Mouse (Mus musculus) heart, embryonic 14.5 days (tissue): ENCODE measurements around the gene Armc2. TPM values are rescaled to one million over a fixed set of nuclear protein-coding genes. Genes with fewer than 3 reads are reported as not detected.

Experiments used
- ATAC-seq: fragments of 200-750 bp; cut with Nextera tagmentation; 2 replicates; pipeline ENCODE4 v1.8.0; 2017; ENCODE audit warnings: low read depth, moderate TSS enrichment; ENCODE audit not compliant: insufficient number of reproducible peaks, insufficient read depth, low FRiP score
- H3K27ac ChIP-seq, 2 experiments: fragments of 200-500 bp in 1 of 2; fragments of 300-500 bp in 1 of 2; sonication (generic) in 1 of 2; replicated peaks in 1 of 2; 2 replicates each; pipeline ENCODE4 v1.5.1; 2012 to 2014; ENCODE audit warnings: low read depth in 2 of 2, low read length in 2 of 2, control low read depth in 1 of 2, mild to moderate bottlenecking in 1 of 2, mixed read lengths in 1 of 2; ENCODE audit not compliant: control insufficient read depth in 1 of 2, insufficient read depth in 1 of 2
- H3K27me3 ChIP-seq: fragments of 300-500 bp; sonication (generic); 2 replicates; pipeline ENCODE4 v1.6.1; 2014; ENCODE audit warnings: mild to moderate bottlenecking, low read length, control low read depth; ENCODE audit not compliant: control insufficient read depth, insufficient read depth
- H3K36me3 ChIP-seq: fragments of 300-500 bp; sonication (generic); 2 replicates; pipeline ENCODE4 v1.6.1; 2014; ENCODE audit warnings: mild to moderate bottlenecking, control low read depth, low read length, mixed read lengths; ENCODE audit not compliant: control insufficient read depth, insufficient read depth
- H3K4me1 ChIP-seq, 2 experiments: fragments of 200-500 bp in 1 of 2; fragments of 300-500 bp in 1 of 2; sonication (generic) in 1 of 2; 2 replicates each; pipeline ENCODE4 v1.6.1; 2012 to 2014; ENCODE audit warnings: low read length in 2 of 2, control low read depth in 1 of 2, mixed read lengths in 1 of 2; ENCODE audit not compliant: control insufficient read depth in 2 of 2, insufficient read depth in 2 of 2
- H3K4me2 ChIP-seq: fragments of 300-500 bp; sonication (generic); 2 replicates; pipeline ENCODE4 v1.6.1; 2014; ENCODE audit warnings: mild to moderate bottlenecking, low read length
- H3K4me3 ChIP-seq, 2 experiments: fragments of 200-500 bp in 1 of 2; fragments of 300-500 bp in 1 of 2; sonication (generic) in 1 of 2; 2 replicates each; pipeline ENCODE4 v1.5.1; 2012 to 2014; ENCODE audit warnings: low read length in 2 of 2, mild to moderate bottlenecking in 2 of 2, control low read depth in 1 of 2, low read depth in 1 of 2, moderate library complexity in 1 of 2; ENCODE audit not compliant: control insufficient read depth in 1 of 2, insufficient read depth in 1 of 2
- H3K9ac ChIP-seq: fragments of 300-500 bp; sonication (generic); 2 replicates; pipeline ENCODE4 v1.6.1; 2014; ENCODE audit warnings: mild to moderate bottlenecking, low read length
- H3K9me3 ChIP-seq: fragments of 300-500 bp; sonication (generic); 2 replicates; pipeline ENCODE4 v1.6.1; 2016; ENCODE audit warnings: low read length, control low read depth; ENCODE audit not compliant: control insufficient read depth
- WGBS: fragments of 180-500 bp; shearing (Covaris S2); extraction: QIAGEN DNeasy Blood & Tissue Kit; methylation state at CpG from one replicate; pipeline ENCODE4 v1.1.7; 2014; 5-methylcytosine and 5-hydroxymethylcytosine counted together
- polyA plus RNA-seq: library from polyadenylated mRNA; unstranded; fragments of >200 nt; fragmentation: Nextera tagmentation; extraction: Ambion mirVana; gene quantifications from 2 replicates; pipeline ENCODE4 v1.2.1, GENCODE M21; 2014

Gene Armc2
- polyA plus RNA-seq, 1 experiment from 2014 or later, result 2.2 TPM

GRCm38 (mm10) chr10:41883741-41884575 lies 134.3 kb downstream of the Armc2 start:
- ATAC-seq, result no peak
- no peak overlapping the region for H3K4me3 ChIP-seq
- no peaks in the 10 kb centered on the region for H3K27me3 ChIP-seq
- H3K36me3 ChIP-seq, result no peaks in the 10 kb centered on the region
- no peaks in the 10 kb centered on the region for H3K9me3 ChIP-seq
- WGBS, result 49% methylated on average over 8 of the region's 8 CpGs
- H3K4me1 ChIP-seq, result peaks cover 9 to 35% of the 10 kb centered on the region in 2 experiments
- H3K9ac ChIP-seq, result no peak overlapping the region
- H3K4me2 ChIP-seq, result no peak overlapping the region
- H3K27ac ChIP-seq, result no peak overlapping the region; a peak in 1 of 4 replicates

GRCm38 (mm10) chr10:41881438-41881837 lies 136.8 kb downstream of the Armc2 start:
- Histone ChIP-seq H3K4me1 (peaks cover 6 to 32% of the 10 kb centered on the region in 2 experiments), H3K9ac (no peak overlapping the region), H3K4me3 (no peak overlapping the region), H3K9me3 (no peaks in the 10 kb centered on the region), H3K27ac (no peak overlapping the region; a peak in 1 of 4 replicates), H3K36me3 (no peaks in the 10 kb centered on the region), H3K27me3 (no peaks in the 10 kb centered on the region), H3K4me2 (no peak overlapping the region)
- WGBS, result 37% methylated on average over 4 of the region's 4 CpGs
- ATAC-seq, result no peak

GRCm38 (mm10) chr10:41880777-41881176 lies 137.5 kb downstream of the Armc2 start:
- Histone ChIP-seq H3K9ac (no peak overlapping the region), H3K27ac (no peak overlapping the region), H3K4me1 (peaks cover 6 to 32% of the 10 kb centered on the region in 2 experiments), H3K9me3 (no peaks in the 10 kb centered on the region), H3K4me3 (no peak overlapping the region), H3K27me3 (no peaks in the 10 kb centered on the region), H3K36me3 (no peaks in the 10 kb centered on the region), H3K4me2 (no peak overlapping the region)
- WGBS, result 37% methylated on average over 1 of the region's 1 CpGs
- no peak for ATAC-seq

- Histone ChIP-seq H3K36me3 (no peaks in the 10 kb centered on the region), H3K4me3 (no peak overlapping the region), H3K4me1 (peaks cover 6 to 32% of the 10 kb centered on the region in 2 experiments), H3K9ac (no peak overlapping the region), H3K27ac (no peak overlapping the region), H3K9me3 (no peaks in the 10 kb centered on the region), H3K4me2 (no peak overlapping the region), H3K27me3 (no peaks in the 10 kb centered on the region)
- no peak for ATAC-seq
- WGBS, result 67% methylated on average over 4 of the region's 4 CpGs
These were observed 138.0 kb downstream of the Armc2 start for GRCm38 (mm10) chr10:41880206-41880605.

GRCm38 (mm10) chr10:41879675-41880074 lies 138.6 kb downstream of the Armc2 start:
- Histone ChIP-seq H3K4me3 (no peak overlapping the region), H3K27ac (no peak overlapping the region), H3K27me3 (no peaks in the 10 kb centered on the region), H3K9ac (no peak overlapping the region), H3K4me1 (peaks cover 6 to 32% of the 10 kb centered on the region in 2 experiments), H3K36me3 (no peaks in the 10 kb centered on the region), H3K4me2 (no peak overlapping the region), H3K9me3 (no peaks in the 10 kb centered on the region)
- no peak for ATAC-seq
- WGBS, result 74% methylated on average over 1 of the region's 1 CpGs

- Histone ChIP-seq H3K4me1 (peaks cover 4 to 29% of the 10 kb centered on the region in 2 experiments; a peak in 3 of 4 replicates), H3K27ac (0 out of 4 replicates have a peak overlapping the region, but pooled peaks of 1 of the 2 experiments have one; percentile 14), H3K4me3 (no peak overlapping the region), H3K36me3 (no peaks in the 10 kb centered on the region), H3K9ac (no peak overlapping the region), H3K9me3 (no peaks in the 10 kb centered on the region), H3K27me3 (no peaks in the 10 kb centered on the region), H3K4me2 (no peak overlapping the region)
- WGBS, result 47% methylated on average over 11 of the region's 11 CpGs
- no peak for ATAC-seq
These were observed 139.9 kb downstream of the Armc2 start for GRCm38 (mm10) chr10:41878344-41878743.

GRCm38 (mm10) chr10:41875624-41876023 lies 142.6 kb downstream of the Armc2 start:
- no peak overlapping the region for H3K4me3 ChIP-seq
- H3K9ac ChIP-seq, result no peak overlapping the region
- H3K27ac ChIP-seq, result no peak overlapping the region
- no peaks in the 10 kb centered on the region for H3K9me3 ChIP-seq
- no peak for ATAC-seq
- peaks cover 2 to 21% of the 10 kb centered on the region in 2 experiments; a peak in 3 of 4 replicates for H3K4me1 ChIP-seq
- no peaks in the 10 kb centered on the region for H3K27me3 ChIP-seq
- H3K4me2 ChIP-seq, result no peak overlapping the region
- H3K36me3 ChIP-seq, result no peaks in the 10 kb centered on the region
